Mouse (Mus musculus): ENCODE results near the gene Mylk4. TPM values are rescaled to one million over a fixed set of nuclear protein-coding genes. Genes with fewer than 3 reads are reported as not detected.

Gene Mylk4
- total and polyA plus RNA-seq, 2 experiments from 2014 or later: 0.05 to 0.21 TPM

DNA sequence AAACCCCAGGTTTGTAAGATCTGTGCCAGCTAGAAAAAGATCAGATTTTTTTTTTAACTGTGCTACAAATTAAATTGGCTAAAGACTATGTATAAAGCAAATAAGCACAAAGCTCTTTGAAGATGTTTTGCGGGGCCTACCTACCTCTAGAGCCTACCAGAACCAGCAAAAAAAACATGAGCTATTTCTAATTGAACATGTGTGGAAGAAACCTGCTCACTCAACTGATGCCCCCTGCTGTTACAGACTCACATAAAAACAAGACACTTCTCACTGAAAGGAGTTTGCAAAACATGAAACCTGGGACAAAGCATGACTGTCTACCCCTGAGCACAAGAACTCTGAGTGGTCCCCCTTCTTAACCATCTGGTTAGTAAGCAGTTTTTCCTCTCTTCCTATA, 13.3 kb upstream of the Mylk4 start:
- Histone ChIP-seq H3K4me3 (ENCODE audit: low read depth, low read length) (no peak overlapping the region), H3K4me1 (ENCODE audit: insufficient read depth) (peaks cover 5% of the 10 kb centered on the region; the same call in 1 of the 2 replicates), H3K36me3 (ENCODE audit: insufficient read depth) (no peaks in the 10 kb centered on the region), H3K4me2 (ENCODE audit: low read depth) (no peak overlapping the region), H3K27ac (ENCODE audit: low read depth, low read length) (no peak overlapping the region), H3K9ac (no peak overlapping the region), H3K9me3 (ENCODE audit: low read length) (no peaks in the 10 kb centered on the region), H3K27me3 (ENCODE audit: insufficient read depth, low read length) (no peaks in the 10 kb centered on the region)
- ATAC-seq: no peak
- peak; percentile 8; the same call in 1 of the 2 replicates for TF ChIP-seq CTCF (IDR thresholded peaks at IDR 0.05; ENCODE audit: low read depth)
- WGBS: 85% methylated on average over 1 of the region's 1 CpGs
- no peak for DNase-seq

DNA sequence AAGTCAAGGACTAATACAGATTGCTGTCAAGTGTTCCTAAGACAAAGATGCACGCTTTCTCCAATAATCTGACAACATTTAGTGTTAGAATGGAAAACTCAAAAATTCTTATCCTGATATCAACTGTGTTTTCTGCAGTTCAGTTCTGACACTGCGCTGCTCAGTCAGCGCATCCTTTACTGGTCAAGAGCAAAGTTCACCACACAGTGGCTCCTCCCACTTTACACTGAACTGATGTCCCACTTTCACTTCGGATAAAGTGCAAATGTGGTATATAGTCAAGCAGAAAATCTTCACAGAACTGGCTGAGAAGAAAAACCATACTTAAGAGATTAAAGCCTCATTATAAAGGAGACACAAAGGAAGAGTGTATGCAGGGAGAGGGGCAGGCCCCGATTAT, 11.4 kb upstream of the Mylk4 start:
- no peak overlapping the region for H3K27ac ChIP-seq (ENCODE audit: low read depth, low read length)
- no peaks in the 10 kb centered on the region for H3K27me3 ChIP-seq (ENCODE audit: insufficient read depth, low read length)
- H3K4me3 ChIP-seq (ENCODE audit: low read depth, low read length): no peak overlapping the region
- no peaks in the 10 kb centered on the region for H3K36me3 ChIP-seq (ENCODE audit: insufficient read depth)
- no peak overlapping the region for H3K9ac ChIP-seq
- 83% methylated on average over 5 of the region's 5 CpGs for WGBS
- TF ChIP-seq CTCF (IDR thresholded peaks at IDR 0.05; ENCODE audit: low read depth): no peak
- DNase-seq (no peak), ATAC-seq (no peak)
- no peak overlapping the region for H3K4me2 ChIP-seq (ENCODE audit: low read depth)
- no peaks in the 10 kb centered on the region for H3K9me3 ChIP-seq (ENCODE audit: low read length)
- H3K4me1 ChIP-seq (ENCODE audit: insufficient read depth): no peaks in the 10 kb centered on the region

DNA sequence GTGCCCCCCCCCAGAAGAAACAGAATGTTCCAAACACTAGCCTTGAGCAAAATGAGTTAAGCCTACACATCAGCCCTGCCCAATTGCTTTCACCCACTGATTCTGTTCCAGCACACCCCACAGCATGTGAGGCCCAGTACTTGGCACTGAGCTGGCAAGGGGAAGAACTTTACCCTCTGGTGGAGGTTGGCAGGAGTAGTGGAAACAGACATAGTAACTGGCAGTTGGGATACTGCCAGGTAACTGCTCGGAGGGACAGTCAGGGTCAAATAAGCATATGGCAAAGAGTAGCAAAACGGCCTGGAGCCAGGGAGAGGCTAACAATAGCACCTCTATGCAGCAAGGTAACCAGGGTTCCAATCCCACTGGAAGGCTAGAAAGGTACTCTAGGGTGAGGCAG, 10.9 kb upstream of the Mylk4 start:
- ATAC-seq: no peak
- Histone ChIP-seq H3K4me2 (ENCODE audit: low read depth) (no peak overlapping the region), H3K9me3 (ENCODE audit: low read length) (no peaks in the 10 kb centered on the region), H3K27me3 (ENCODE audit: insufficient read depth, low read length) (no peaks in the 10 kb centered on the region), H3K4me1 (ENCODE audit: insufficient read depth) (no peaks in the 10 kb centered on the region), H3K36me3 (ENCODE audit: insufficient read depth) (no peaks in the 10 kb centered on the region), H3K4me3 (ENCODE audit: low read depth, low read length) (no peak overlapping the region), H3K9ac (no peak overlapping the region), H3K27ac (ENCODE audit: low read depth, low read length) (no peak overlapping the region)
- DNase-seq: no peak
- no peak for TF ChIP-seq CTCF (IDR thresholded peaks at IDR 0.05; ENCODE audit: low read depth)
- 36% methylated on average over 2 of the region's 2 CpGs for WGBS

DNA sequence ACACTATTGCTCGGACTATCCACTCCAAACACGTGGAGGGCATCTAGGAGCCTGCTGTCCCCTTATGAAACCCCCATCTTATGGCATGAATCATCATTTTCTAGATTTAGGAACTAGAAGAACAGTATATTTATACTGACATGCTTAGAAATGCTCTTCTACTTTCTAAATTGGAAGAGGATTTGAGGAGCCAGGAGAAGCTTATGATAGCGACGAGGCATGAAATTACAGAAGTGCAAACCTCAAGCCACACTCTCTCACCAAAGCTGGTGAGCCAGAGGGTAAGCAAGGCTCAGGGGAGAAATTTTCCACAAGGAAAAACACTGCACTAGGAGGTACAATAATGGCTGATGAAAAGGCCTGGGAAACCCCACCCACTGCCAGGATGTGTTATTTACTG, 6.0 kb upstream of the Mylk4 start:
- ATAC-seq: no peak
- TF ChIP-seq CTCF (IDR thresholded peaks at IDR 0.05; ENCODE audit: low read depth): no peak

DNA sequence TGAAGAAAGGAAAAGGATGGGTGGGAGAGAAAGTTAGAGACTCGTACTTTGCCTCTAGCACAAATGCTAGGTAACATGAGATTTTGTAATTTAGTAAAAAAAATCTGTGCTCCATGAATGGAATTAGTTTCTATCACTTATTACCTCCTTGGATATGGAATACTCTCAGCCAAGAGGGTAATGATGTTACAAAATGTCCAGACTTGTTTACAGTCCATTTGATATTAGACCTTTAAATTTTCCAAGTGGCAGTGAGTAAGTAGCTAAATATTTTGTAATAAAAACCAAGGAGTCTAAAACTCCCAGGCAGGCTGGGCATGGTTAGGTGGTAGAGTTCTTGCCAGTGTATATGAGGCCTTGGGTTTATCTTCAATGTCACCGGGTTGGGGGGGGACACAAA, 3.8 kb upstream of the Mylk4 start:
- Histone ChIP-seq H3K4me1 (ENCODE audit: insufficient read depth) (no peaks in the 10 kb centered on the region), H3K27ac (ENCODE audit: low read depth, low read length) (no peak overlapping the region), H3K4me2 (ENCODE audit: low read depth) (no peak overlapping the region), H3K36me3 (ENCODE audit: insufficient read depth) (no peaks in the 10 kb centered on the region), H3K27me3 (ENCODE audit: insufficient read depth, low read length) (no peaks in the 10 kb centered on the region), H3K4me3 (ENCODE audit: low read depth, low read length) (no peak overlapping the region), H3K9ac (no peak overlapping the region), H3K9me3 (ENCODE audit: low read length) (no peaks in the 10 kb centered on the region)
- no peak for ATAC-seq
- no peak for DNase-seq
- TF ChIP-seq CTCF (IDR thresholded peaks at IDR 0.05; ENCODE audit: low read depth): no peak
- 74% methylated on average over 2 of the region's 2 CpGs for WGBS

More for the DNA sequence above, 6.0 kb upstream of the Mylk4 start:
- WGBS: 81% methylated on average over 4 of the region's 4 CpGs
- H3K4me1 ChIP-seq (ENCODE audit: insufficient read depth): no peaks in the 10 kb centered on the region
- H3K9ac ChIP-seq: no peak overlapping the region
- H3K27ac ChIP-seq (ENCODE audit: low read depth, low read length): no peak overlapping the region
- H3K4me2 ChIP-seq (ENCODE audit: low read depth): no peak overlapping the region
- no peak for DNase-seq
- H3K36me3 ChIP-seq (ENCODE audit: insufficient read depth): no peaks in the 10 kb centered on the region
- no peaks in the 10 kb centered on the region for H3K9me3 ChIP-seq (ENCODE audit: low read length)
- H3K4me3 ChIP-seq (ENCODE audit: low read depth, low read length): no peak overlapping the region
- H3K27me3 ChIP-seq (ENCODE audit: insufficient read depth, low read length): no peaks in the 10 kb centered on the region

DNA sequence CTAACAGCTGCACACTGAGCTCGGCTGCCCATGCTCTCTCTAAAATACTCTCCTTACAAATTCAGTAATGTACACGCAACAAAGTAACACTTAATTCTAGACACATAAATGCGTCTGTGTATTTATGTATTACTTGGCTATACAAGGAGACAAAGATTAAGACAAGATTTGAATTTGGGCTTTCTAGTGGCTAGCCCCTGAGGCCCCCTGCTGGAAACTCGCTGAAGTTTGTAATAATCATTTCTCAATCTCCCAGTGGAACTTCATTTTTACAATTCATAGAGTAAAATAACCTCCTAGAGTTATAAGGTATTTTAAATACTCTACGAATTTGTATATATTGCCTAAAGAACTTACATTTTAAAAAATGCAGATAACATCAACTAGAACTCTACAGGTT, 699 bp downstream of the Mylk4 start:
- WGBS: 64% methylated on average over 5 of the region's 5 CpGs
- no peaks in the 10 kb centered on the region for H3K9me3 ChIP-seq (ENCODE audit: low read length)
- no peak overlapping the region for H3K27ac ChIP-seq (ENCODE audit: low read depth, low read length)
- no peak overlapping the region for H3K4me2 ChIP-seq (ENCODE audit: low read depth)
- no peaks in the 10 kb centered on the region for H3K4me1 ChIP-seq (ENCODE audit: insufficient read depth)
- H3K36me3 ChIP-seq (ENCODE audit: insufficient read depth): no peaks in the 10 kb centered on the region
- ATAC-seq: no peak
- peak; percentile 44; the same call in 1 of the 2 replicates for TF ChIP-seq CTCF (IDR thresholded peaks at IDR 0.05; ENCODE audit: low read depth)
- DNase-seq: peak; percentile 31
- H3K4me3 ChIP-seq (ENCODE audit: low read depth, low read length): no peak overlapping the region
- H3K9ac ChIP-seq: no peak overlapping the region
- no peaks in the 10 kb centered on the region for H3K27me3 ChIP-seq (ENCODE audit: insufficient read depth, low read length)

DNA sequence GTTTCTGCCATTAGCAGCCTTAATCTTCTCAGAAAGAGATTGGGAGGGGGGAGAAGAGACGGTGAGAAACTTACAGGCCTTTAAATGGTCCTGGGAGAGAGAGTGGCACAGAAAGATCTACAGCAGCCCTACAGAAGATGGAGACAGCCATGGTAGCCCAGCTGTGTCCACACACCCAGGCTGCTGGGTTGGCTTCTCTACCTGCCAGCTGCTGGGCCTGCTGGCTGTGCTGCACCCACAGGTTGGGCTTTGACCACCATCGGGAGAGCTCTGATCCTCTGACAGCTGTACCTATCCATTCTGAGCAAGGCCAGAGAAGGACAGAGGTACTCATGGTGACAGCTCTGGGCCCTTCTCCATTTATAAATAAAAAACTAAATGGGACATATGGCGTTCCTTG, 4.9 kb downstream of the Mylk4 start:
- DNase-seq: no peak
- H3K4me1 ChIP-seq (ENCODE audit: insufficient read depth): no peaks in the 10 kb centered on the region
- no peak for TF ChIP-seq CTCF (IDR thresholded peaks at IDR 0.05; ENCODE audit: low read depth)
- H3K36me3 ChIP-seq (ENCODE audit: insufficient read depth): no peaks in the 10 kb centered on the region
- no peaks in the 10 kb centered on the region for H3K27me3 ChIP-seq (ENCODE audit: insufficient read depth, low read length)
- H3K4me2 ChIP-seq (ENCODE audit: low read depth): no peak overlapping the region
- no peak overlapping the region for H3K9ac ChIP-seq
- H3K9me3 ChIP-seq (ENCODE audit: low read length): no peaks in the 10 kb centered on the region
- H3K27ac ChIP-seq (ENCODE audit: low read depth, low read length): no peak overlapping the region
- ATAC-seq: no peak
- WGBS: 64% methylated on average over 3 of the region's 3 CpGs
- no peak overlapping the region for H3K4me3 ChIP-seq (ENCODE audit: low read depth, low read length)

DNA sequence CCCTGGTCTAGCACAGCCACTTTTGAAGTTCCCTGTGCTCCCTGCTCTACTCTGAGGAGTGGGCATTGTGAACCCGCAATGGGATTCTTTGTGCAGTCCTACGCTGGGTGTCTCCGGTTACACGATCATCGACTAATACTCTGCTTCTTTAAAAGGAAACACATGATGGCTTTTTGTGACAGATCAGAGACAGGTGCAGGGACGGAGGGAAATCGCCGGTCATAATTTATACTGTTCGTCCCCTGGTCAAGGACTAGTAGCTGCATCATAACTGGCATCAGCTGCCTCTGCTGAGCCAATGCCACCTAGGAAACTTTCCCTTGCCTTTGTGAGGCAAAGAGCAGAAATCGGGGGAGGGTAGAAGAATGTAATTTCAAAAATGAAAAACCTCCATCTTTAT, 7.4 kb downstream of the Mylk4 start:
- TF ChIP-seq CTCF (IDR thresholded peaks at IDR 0.05; ENCODE audit: low read depth): no peak
- Histone ChIP-seq H3K9ac (no peak overlapping the region), H3K27me3 (ENCODE audit: insufficient read depth, low read length) (no peaks in the 10 kb centered on the region), H3K9me3 (ENCODE audit: low read length) (no peaks in the 10 kb centered on the region), H3K4me2 (ENCODE audit: low read depth) (no peak overlapping the region), H3K4me1 (ENCODE audit: insufficient read depth) (no peaks in the 10 kb centered on the region), H3K4me3 (ENCODE audit: low read depth, low read length) (no peak overlapping the region), H3K27ac (ENCODE audit: low read depth, low read length) (no peak overlapping the region), H3K36me3 (ENCODE audit: insufficient read depth) (no peaks in the 10 kb centered on the region)
- 88% methylated on average over 10 of the region's 10 CpGs for WGBS
- no peak for DNase-seq
- no peak for ATAC-seq
